ENCODE assay signal across 9 mouse cellular contexts in the genomic region with DNA sequence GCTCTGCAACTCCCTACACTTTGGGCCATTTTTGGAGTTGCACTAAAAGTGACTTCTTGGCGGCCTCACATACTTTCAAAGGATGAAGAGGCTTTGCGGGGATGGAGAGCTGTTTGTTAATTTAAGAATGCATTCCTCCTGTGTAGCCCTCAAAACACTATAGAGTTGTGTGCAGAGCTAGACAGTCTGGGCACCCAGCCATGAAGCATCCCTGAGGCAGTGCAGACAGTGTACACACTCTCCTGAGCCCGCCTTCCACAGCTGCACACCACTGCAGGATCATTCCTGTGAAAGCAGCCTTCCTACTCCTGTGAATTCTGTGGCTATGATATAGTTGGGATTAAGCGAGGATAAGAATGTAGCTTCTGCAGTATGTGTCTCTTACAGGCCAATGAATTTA. TPM values are rescaled to one million over a fixed set of nuclear protein-coding genes. Genes with fewer than 3 reads are reported as not detected.
DNase-seq lines count a peak whose midpoint lies in the region; ATAC-seq and TF ChIP-seq lines count a peak whose summit lies in the region.
"Had no signal": no experiment of that assay in that cellular context is flagged by ENCODE, and none has a peak within 500 bp of the region (broad histone marks: within the 10 kb centered on the region; RNA-seq: fewer than 3 reads in every experiment).

No protein-coding gene starts in this region.

- no peaks in the 10 kb centered on the region for H3K9me3 ChIP-seq in stomach, embryonic 14.5 days (ENCODE audit: control insufficient read depth, low read depth, low read length)
- H3K9me3 ChIP-seq in stomach, postnatal 0 days (ENCODE audit: control insufficient read depth, low read length): no peaks in the 10 kb centered on the region
- H3K9me3 ChIP-seq in stomach, embryonic 15.5 days: no peaks in the 10 kb centered on the region

- H3K4me2 ChIP-seq in stomach, embryonic 14.5 days (replicated peaks; ENCODE audit: low read depth, low read length): no peak overlapping the region
- H3K4me2 ChIP-seq in stomach, postnatal 0 days (replicated peaks; ENCODE audit: low read depth): no peak overlapping the region
- no peak overlapping the region for H3K4me2 ChIP-seq in stomach, embryonic 15.5 days

- no peaks in the 10 kb centered on the region for H3K27me3 ChIP-seq in heart, adult 2 months (ENCODE audit: control insufficient read depth, insufficient read depth, low read length)
- H3K27me3 ChIP-seq in stomach, embryonic 14.5 days (ENCODE audit: control insufficient read depth, insufficient read depth, low read length): no peaks in the 10 kb centered on the region
- H3K27me3 ChIP-seq in stomach, postnatal 0 days (ENCODE audit: control insufficient read depth, insufficient read depth, low read length): no peaks in the 10 kb centered on the region
- no peaks in the 10 kb centered on the region for H3K27me3 ChIP-seq in stomach, embryonic 15.5 days (replicated peaks)

- no peak for ATAC-seq in stomach, embryonic 14.5 days (ENCODE audit: insufficient number of reproducible peaks, insufficient read depth, low FRiP score, low read depth)
- ATAC-seq in stomach, postnatal 0 days (ENCODE audit: low FRiP score, low TSS enrichment): no peak
- ATAC-seq in stomach, embryonic 15.5 days (ENCODE audit: insufficient read depth, low FRiP score, low read depth): no peak

- H3K27ac ChIP-seq in heart, adult 2 months: no peak overlapping the region
- peak overlapping the region; percentile 52 for H3K27ac ChIP-seq in stomach, embryonic 14.5 days (ENCODE audit: low read length)
- H3K27ac ChIP-seq in stomach, postnatal 0 days (replicated peaks): no peak overlapping the region
- H3K27ac ChIP-seq in stomach, embryonic 15.5 days: peak overlapping the region; percentile 44; the same call in 1 of the 2 replicates
- H3K27ac ChIP-seq: left cerebral cortex, adult 2 months had no signal

- TF ChIP-seq CTCF in heart, adult 2 months (IDR thresholded peaks at IDR 0.05): no peak
- TF ChIP-seq CTCF in stomach, postnatal 0 days (IDR thresholded peaks at IDR 0.05; ENCODE audit: low read depth): no peak

- 51% methylated on average over 4 of the region's 4 CpGs for WGBS in heart, adult 2 months
- WGBS in stomach, embryonic 14.5 days: 42% methylated on average over 4 of the region's 4 CpGs
- WGBS in stomach, postnatal 0 days: 38% methylated on average over 4 of the region's 4 CpGs
- WGBS in stomach, embryonic 15.5 days: 36% methylated on average over 4 of the region's 4 CpGs

- intact Hi-C loops in heart, adult 2 months (cut with DNase I): no loop called here

- DNase-seq in heart, adult 11 months: peak; percentile 89
- DNase-seq in heart, adult 2 months: no peak
- no peak for DNase-seq in stomach, postnatal 0 days (ENCODE audit: low spot score)
- peak; percentile 57 to 60 for DNase-seq in kidney, postnatal 4 days
- DNase-seq in embryo, embryonic 10.5 days (ENCODE audit: low spot score): no peak
- no peak for DNase-seq in layer of hippocampus, postnatal 36 days

- H3K4me3 ChIP-seq in heart, adult 2 months: no peak overlapping the region
- H3K4me3 ChIP-seq in stomach, embryonic 14.5 days (ENCODE audit: low read depth, low read length): no peak overlapping the region
- H3K4me3 ChIP-seq in stomach, postnatal 0 days (ENCODE audit: low read depth, low read length): no peak overlapping the region
- H3K4me3 ChIP-seq in stomach, embryonic 15.5 days (replicated peaks): no peak overlapping the region
- H3K4me3 ChIP-seq: left cerebral cortex, adult 2 months had no signal

- H3K36me3 ChIP-seq in heart, adult 2 months (ENCODE audit: control insufficient read depth, insufficient read depth, low read length): peaks cover 20% of the 10 kb centered on the region
- no peaks in the 10 kb centered on the region for H3K36me3 ChIP-seq in stomach, embryonic 14.5 days (ENCODE audit: control insufficient read depth, insufficient read depth, low read length)
- no peaks in the 10 kb centered on the region for H3K36me3 ChIP-seq in stomach, postnatal 0 days (ENCODE audit: control insufficient read depth, insufficient read depth, low read length)
- H3K36me3 ChIP-seq in stomach, embryonic 15.5 days: no peaks in the 10 kb centered on the region

- peaks cover 13% of the 10 kb centered on the region for H3K4me1 ChIP-seq in heart, adult 2 months (ENCODE audit: control insufficient read depth, insufficient read depth, low read length)
- peaks cover 25% of the 10 kb centered on the region for H3K4me1 ChIP-seq in stomach, embryonic 14.5 days (ENCODE audit: control insufficient read depth, insufficient read depth, low read length)
- no peaks in the 10 kb centered on the region; the same call in 1 of the 2 replicates for H3K4me1 ChIP-seq in stomach, postnatal 0 days (replicated peaks; ENCODE audit: control insufficient read depth, insufficient read depth)
- H3K4me1 ChIP-seq in stomach, embryonic 15.5 days: peaks cover 22% of the 10 kb centered on the region

- no peak overlapping the region for H3K9ac ChIP-seq in heart, adult 2 months (ENCODE audit: low read depth, low read length)
- no peak overlapping the region for H3K9ac ChIP-seq in stomach, embryonic 14.5 days (replicated peaks; ENCODE audit: low read depth, low read length)
- H3K9ac ChIP-seq in stomach, postnatal 0 days (ENCODE audit: low read length): no peak overlapping the region
- H3K9ac ChIP-seq in stomach, embryonic 15.5 days: no peak overlapping the region

- no peak for TF ChIP-seq POLR2A in heart, adult 2 months (IDR thresholded peaks at IDR 0.05; ENCODE audit: insufficient read depth, low read depth, low read length)

- no peak for TF ChIP-seq EP300 in heart, adult 2 months (IDR thresholded peaks at IDR 0.05; ENCODE audit: insufficient read depth, low read depth, low read length)
- TF ChIP-seq EP300 in stomach, postnatal 0 days (optimal IDR thresholded peaks at IDR 0.05): no peak

- H3K79me2 ChIP-seq in heart, adult 2 months (replicated peaks; ENCODE audit: control insufficient read depth, insufficient read depth, low read length): peaks cover 17% of the 10 kb centered on the region

RNA-seq across cellular contexts. Expression of a gene that starts 4.9 kb away (rescaled TPM):
- total RNA-seq in heart, adult 2 months (2021): 10 to 100 TPM; 28.5 to 30.3 TPM
- polyA plus RNA-seq in heart, adult 2 months (2012; rRNA removed): 17.7 and 27.3 TPM in 2 replicates
- polyA plus RNA-seq in stomach, embryonic 14.5 days (2014; fragmentation: Nextera tagmentation; extraction: Ambion mirVana): 15.5 TPM in 2 replicates
- 6.0 and 6.1 TPM in 2 replicates for polyA plus RNA-seq in stomach, postnatal 0 days (2015; fragmentation: Nextera tagmentation; extraction: Ambion mirVana)
- 11.6 and 12.2 TPM in 2 replicates for polyA plus RNA-seq in stomach, embryonic 15.5 days (2015; fragmentation: Nextera tagmentation; extraction: Ambion mirVana)
- 10 to 100 TPM; 67.5 to 75.6 TPM for total RNA-seq in layer of hippocampus, postnatal 36 days (2021)

Comparison
In these comparisons a context has a peak if more than half of its experiments do, and no peak if none do; other contexts are left out.
1. DNase-seq: peak in heart, adult 11 months (single experiment) and kidney, postnatal 4 days (2 of 2); none in heart, adult 2 months (0 of 2), stomach, postnatal 0 days (single experiment), embryo, embryonic 10.5 days (single experiment) and layer of hippocampus, postnatal 36 days (0 of 2).
2. H3K27ac ChIP-seq: peak in stomach, embryonic 14.5 days (single experiment) and stomach, embryonic 15.5 days (single experiment); none in heart, adult 2 months (single experiment) and stomach, postnatal 0 days (single experiment).